Mouse (Mus musculus): ENCODE measurements around the gene Elk1.

- no peak for TF ChIP-seq CTCF (IDR thresholded peaks at IDR 0.05; ENCODE audit: low read depth, low read length)
- no peak for TF ChIP-seq POLR2A (IDR thresholded peaks at IDR 0.05; ENCODE audit: extremely low read depth, insufficient read depth, low read length)
Measured at GRCm38 (mm10) chrX:20924976-20925375, 25.4 kb downstream of the Elk1 start.
